Mouse (Mus musculus) CH12.LX (cell line): ENCODE measurements around the gene Slc9a9. TPM values are rescaled to one million over a fixed set of nuclear protein-coding genes. Genes with fewer than 3 reads are reported as not detected.

Experiments
- DNase-seq: peaks from one replicate; pipeline ENCODE4 v3.0.0-alpha.2; 2013; ENCODE audit errors: extremely low read depth
- H3K27ac ChIP-seq: 2 replicates; pipeline ENCODE4 v1.5.1; 2012; ENCODE audit warnings: low read depth, mild to moderate bottlenecking, control low read depth, moderate library complexity; ENCODE audit not compliant: insufficient read depth
- H3K27me3 ChIP-seq: replicated peaks from 2 replicates; pipeline ENCODE3; 2012; ENCODE audit warnings: inconsistent platforms
- H3K36me3 ChIP-seq, 2 experiments: replicated peaks in 1 of 2; 2 replicates each; pipeline versions ENCODE3 to v1.6.1; 2012; ENCODE audit warnings: inconsistent platforms in 1 of 2, low read length in 1 of 2, mild to moderate bottlenecking in 1 of 2, mixed read lengths in 1 of 2, moderate library complexity in 1 of 2; ENCODE audit not compliant: control insufficient read depth in 1 of 2, insufficient read depth in 1 of 2
- H3K4me1 ChIP-seq, 2 experiments: 2 replicates each; pipeline ENCODE4 v1.6.1; 2012; ENCODE audit warnings: inconsistent platforms in 1 of 2, moderate library complexity in 1 of 2; ENCODE audit not compliant: insufficient read depth in 2 of 2, control insufficient read depth in 1 of 2
- H3K4me2 ChIP-seq: 2 replicates; pipeline ENCODE4 v1.6.1; 2012; ENCODE audit warnings: low read depth, mild to moderate bottlenecking, control low read depth; ENCODE audit not compliant: poor library complexity, insufficient read depth, severe bottlenecking
- H3K4me3 ChIP-seq, 3 experiments: fragments of 150-350 bp in 1 of 3; sonication (generic) in 1 of 3; replicated peaks in 1 of 3; 2 replicates each; pipeline versions ENCODE3 to v1.5.1; 2011 to 2012; ENCODE audit warnings: low read depth in 2 of 3, low read length in 2 of 3, mild to moderate bottlenecking in 2 of 3, moderate library complexity in 2 of 3, control low read depth in 1 of 3, improper control_type of control experiment in 1 of 3, inconsistent platforms in 1 of 3, mixed read lengths in 1 of 3; ENCODE audit not compliant: poor library complexity in 1 of 3
- H3K79me2 ChIP-seq: replicated peaks from 2 replicates; pipeline ENCODE4 v1.6.1; 2012; ENCODE audit warnings: mild to moderate bottlenecking, moderate library complexity; ENCODE audit not compliant: control insufficient read depth, poor library complexity, insufficient read depth, severe bottlenecking; ENCODE audit errors: extremely low read depth
- H3K9ac ChIP-seq: 2 replicates; pipeline ENCODE4 v1.6.1; 2012; ENCODE audit warnings: low read depth, mild to moderate bottlenecking, control low read depth, moderate library complexity; ENCODE audit not compliant: insufficient read depth
- H3K9me3 ChIP-seq: replicated peaks from 2 replicates; pipeline ENCODE3; 2012; ENCODE audit warnings: low read length, inconsistent platforms, mixed read lengths
- BHLHE40 ChIP-seq: IDR thresholded peaks from 2 replicates; pipeline ENCODE4 v1.6.1; 2011; ENCODE audit warnings: mild to moderate bottlenecking, low read depth, low read length, improper control_type of control experiment
- CHD1 ChIP-seq: IDR thresholded peaks from 2 replicates; pipeline ENCODE4 v1.6.1; 2012; ENCODE audit warnings: low read depth, low read length, improper control_type of control experiment, inconsistent platforms
- ELF1 ChIP-seq: IDR thresholded peaks from 2 replicates; pipeline ENCODE4 v1.6.1; 2014; ENCODE audit warnings: low read depth, mild to moderate bottlenecking, inconsistent platforms, low read length, improper control_type of control experiment
- EP300 ChIP-seq: IDR thresholded peaks from 2 replicates; pipeline ENCODE4 v1.6.1; 2011; ENCODE audit warnings: low read length, improper control_type of control experiment
- ETS1 ChIP-seq: conservative IDR thresholded peaks from 2 replicates; pipeline ENCODE4 v1.6.1; 2012; ENCODE audit warnings: low read depth, mild to moderate bottlenecking, inconsistent platforms, low read length, improper control_type of control experiment, moderate library complexity
- IRF4 ChIP-seq: IDR thresholded peaks from 2 replicates; pipeline ENCODE4 v1.6.1; 2014; ENCODE audit warnings: low read depth, mild to moderate bottlenecking, inconsistent platforms, low read length, improper control_type of control experiment
- JUN ChIP-seq: IDR thresholded peaks from 2 replicates; pipeline ENCODE4 v1.6.1; 2011; ENCODE audit warnings: low read depth, mild to moderate bottlenecking, low read length, improper control_type of control experiment, moderate library complexity; ENCODE audit not compliant: insufficient read depth
- JUND ChIP-seq: conservative IDR thresholded peaks from 2 replicates; pipeline ENCODE4 v1.6.1; 2011; ENCODE audit warnings: low read depth, low read length, improper control_type of control experiment
- MAX ChIP-seq: IDR thresholded peaks from 2 replicates; pipeline ENCODE4 v1.6.1; 2011; ENCODE audit warnings: low read length, improper control_type of control experiment
- MAZ ChIP-seq: IDR thresholded peaks from 2 replicates; pipeline ENCODE4 v1.6.1; 2012; ENCODE audit warnings: low read depth, mild to moderate bottlenecking, inconsistent platforms, low read length, improper control_type of control experiment, moderate library complexity
- MXI1 ChIP-seq: IDR thresholded peaks from 2 replicates; pipeline ENCODE4 v1.6.1; 2011; ENCODE audit warnings: mild to moderate bottlenecking, low read depth, low read length, improper control_type of control experiment
- MYC ChIP-seq: IDR thresholded peaks from 2 replicates; pipeline ENCODE4 v1.6.1; 2011; ENCODE audit warnings: low read depth, mild to moderate bottlenecking, improper control_type of control experiment, low read length
- NELFE ChIP-seq: IDR thresholded peaks from 2 replicates; pipeline ENCODE4 v1.6.1; 2011; ENCODE audit warnings: low read depth, low read length, improper control_type of control experiment
- NRF1 ChIP-seq: IDR thresholded peaks from 2 replicates; pipeline ENCODE4 v1.6.1; 2014; ENCODE audit warnings: low read depth, mild to moderate bottlenecking, inconsistent platforms, low read length, improper control_type of control experiment, moderate library complexity
- POLR2A ChIP-seq: IDR thresholded peaks from 2 replicates; pipeline ENCODE4 v1.6.1; 2011; ENCODE audit warnings: low read depth, mild to moderate bottlenecking, improper control_type of control experiment, low read length
- RAD21 ChIP-seq: IDR thresholded peaks from 2 replicates; pipeline ENCODE4 v1.6.1; 2011; ENCODE audit warnings: low read depth, mild to moderate bottlenecking, low read length, improper control_type of control experiment, moderate library complexity
- SIN3A ChIP-seq: IDR thresholded peaks from 2 replicates; pipeline ENCODE4 v1.6.1; 2012; ENCODE audit warnings: low read length, improper control_type of control experiment, inconsistent platforms
- SMC3 ChIP-seq: IDR thresholded peaks from 2 replicates; pipeline ENCODE4 v1.6.1; 2011; ENCODE audit warnings: low read depth, low read length, improper control_type of control experiment
- TBP ChIP-seq: conservative IDR thresholded peaks from 2 replicates; pipeline ENCODE4 v1.6.1; 2011; ENCODE audit warnings: low read depth, low read length, improper control_type of control experiment
- UBTF ChIP-seq: IDR thresholded peaks from 2 replicates; pipeline ENCODE4 v1.6.1; 2012; ENCODE audit warnings: low read depth, mild to moderate bottlenecking, inconsistent platforms, low read length, improper control_type of control experiment, moderate library complexity
- USF1 ChIP-seq: IDR thresholded peaks from 2 replicates; pipeline ENCODE4 v1.6.1; 2014; ENCODE audit warnings: low read depth, mild to moderate bottlenecking, inconsistent platforms, low read length, improper control_type of control experiment
- ZKSCAN1 ChIP-seq: IDR thresholded peaks from 2 replicates; pipeline ENCODE4 v1.6.1; 2012; ENCODE audit warnings: low read depth, inconsistent platforms, low read length, improper control_type of control experiment, borderline replicate concordance
- ZMIZ1 ChIP-seq: IDR thresholded peaks from 2 replicates; pipeline ENCODE4 v1.6.1; 2012; ENCODE audit warnings: low read depth, mild to moderate bottlenecking, inconsistent platforms, low read length, improper control_type of control experiment
- ZNF384 ChIP-seq: IDR thresholded peaks from 2 replicates; pipeline ENCODE4 v1.6.1; 2012; ENCODE audit warnings: low read depth, low read length, improper control_type of control experiment, inconsistent platforms
- dilution Hi-C: fragments of 300-500 bp; cut with MboI; formaldehyde crosslinking; loops from 2 replicates; pipeline ENCODE4 v1.14.3; 2020; ENCODE audit warnings: low sequenced_read_pairs; ENCODE audit not compliant: extremely low pct_unique_long_range_greater_than_20kb, extremely low pct_ligation_motif_present
- in situ Hi-C: fragments of 300-500 bp; cut with MboI; formaldehyde crosslinking; loops from 3 replicates; pipeline ENCODE4 v1.14.3; 2019; ENCODE audit warnings: low sequenced_read_pairs, low pct_ligation_motif_present, low pct_unique_long_range_greater_than_20kb, mixed read lengths
- polyA plus RNA-seq: library from polyadenylated mRNA; unstranded; fragments of >175 nt; gene quantifications from 2 replicates; pipeline ENCODE4 v1.2.1, GENCODE M21; 2012; ENCODE audit warnings: low read depth; ENCODE audit not compliant: insufficient read length
- total RNA-seq, 2 experiments: library from RNA; depleted of rRNA; stranded (reverse); fragments of 300-350 nt in 1 of 2; fragments of >200 nt in 1 of 2; gene quantifications; 2 replicates each; pipeline ENCODE4 v1.2.3; 2012 to 2014

Slc9a9 gene
- total and polyA plus RNA-seq, 3 experiments = not detected

- H3K9me3 ChIP-seq = peaks cover 70% of the 10 kb centered on the region
- H3K4me3 ChIP-seq = no peak overlapping the region
- H3K79me2 ChIP-seq = no peaks in the 10 kb centered on the region
- no peak overlapping the region for H3K9ac ChIP-seq
- no peak for DNase-seq
- no peaks in the 10 kb centered on the region for H3K36me3 ChIP-seq
- dilution Hi-C loops = no loop called here
- no peak overlapping the region for H3K27ac ChIP-seq
- TF ChIP-seq EP300 (no peak), MAZ (no peak), POLR2A (no peak), UBTF (no peak), SMC3 (no peak), ZMIZ1 (no peak), JUN (no peak), USF1 (no peak), NRF1 (no peak), IRF4 (no peak), SIN3A (no peak), MYC (no peak), NELFE (no peak), ZNF384 (no peak), BHLHE40 (no peak)
- in situ Hi-C loops = no loop called here
- no peaks in the 10 kb centered on the region for H3K4me1 ChIP-seq
- H3K4me2 ChIP-seq = no peak overlapping the region
- no peaks in the 10 kb centered on the region for H3K27me3 ChIP-seq
Measured at GRCm38 (mm10) chr9:94696539-94697079, 26.9 kb downstream of the Slc9a9 start.

GRCm38 (mm10) chr9:94698175-94698574 lies 28.5 kb downstream of the Slc9a9 start:
- no peaks in the 10 kb centered on the region for H3K79me2 ChIP-seq
- no peak overlapping the region for H3K9ac ChIP-seq
- H3K4me2 ChIP-seq = no peak overlapping the region
- TF ChIP-seq ZKSCAN1 (no peak), EP300 (no peak), NRF1 (no peak), IRF4 (no peak), ETS1 (no peak), BHLHE40 (no peak), JUND (no peak), TBP (no peak), RAD21 (no peak), CHD1 (no peak), ELF1 (no peak), MAZ (no peak), SIN3A (no peak), MAX (no peak), MXI1 (no peak)
- no peak overlapping the region for H3K4me3 ChIP-seq
- no peaks in the 10 kb centered on the region for H3K27me3 ChIP-seq
- dilution Hi-C loops (no loop called here), in situ Hi-C loops (no loop called here)
- H3K4me1 ChIP-seq = no peaks in the 10 kb centered on the region
- no peak for DNase-seq
- H3K27ac ChIP-seq = no peak overlapping the region
- peaks cover 69% of the 10 kb centered on the region for H3K9me3 ChIP-seq
- no peaks in the 10 kb centered on the region for H3K36me3 ChIP-seq
